Mouse (Mus musculus) cerebellum, adult 11-12 months (tissue): ENCODE measurements around the gene Rnf223.
"Not testable (repeated sequence)": the region's sequence is repeated elsewhere in the genome, so short reads cannot be mapped to it uniquely, and the experiment has no call there.

ENCODE experiments used
- DNase-seq: peaks from one replicate; pipeline ENCODE4 v3.0.0; 2022

Gene Rnf223

GRCm38 (mm10) chr4:156130940-156131339 is 627 bp downstream of the Rnf223 start:
- DNase-seq = no peak

GRCm38 (mm10) chr4:156133334-156133733 is 3.0 kb downstream of the Rnf223 start:
- no peak for DNase-seq

GRCm38 (mm10) chr4:156133943-156134605 is 3.8 kb downstream of the Rnf223 start:
- no peak for DNase-seq

- no peak for DNase-seq
Observed at GRCm38 (mm10) chr4:156135112-156135511, 4.8 kb downstream of the Rnf223 start.

- DNase-seq = no peak
Observed at GRCm38 (mm10) chr4:156135801-156136200, 5.5 kb downstream of the Rnf223 start.

GRCm38 (mm10) chr4:156136285-156137100 is 6.2 kb downstream of the Rnf223 start:
- no peak for DNase-seq

GRCm38 (mm10) chr4:156150887-156151286 is 20.6 kb downstream of the Rnf223 start:
- DNase-seq = not testable (repeated sequence)

GRCm38 (mm10) chr4:156154771-156155170 is 24.5 kb downstream of the Rnf223 start:
- DNase-seq = no peak

- DNase-seq = no peak
Observed at GRCm38 (mm10) chr4:156166477-156166876, 36.2 kb downstream of the Rnf223 start.

- DNase-seq = no peak
Observed at GRCm38 (mm10) chr4:156168611-156169010, 38.3 kb downstream of the Rnf223 start.

- DNase-seq = no peak
Observed at GRCm38 (mm10) chr4:156169129-156169528, 38.8 kb downstream of the Rnf223 start.

- DNase-seq = no peak
Observed at GRCm38 (mm10) chr4:156171828-156172227, 41.5 kb downstream of the Rnf223 start.

- no peak for DNase-seq
Observed at GRCm38 (mm10) chr4:156177630-156178029, 47.3 kb downstream of the Rnf223 start.
